Comparison of ENCODE assay signal across 19 mouse cellular contexts in genomic region chr12:112463209-112463608, GRCm38 (mm10). TPM values are rescaled to one million over a fixed set of nuclear protein-coding genes. Genes with fewer than 3 reads are reported as not detected.
DNase-seq lines count a peak whose midpoint lies in the region; TF ChIP-seq lines count a peak whose summit lies in the region.
"Had no signal": no experiment of that assay in that cellular context is flagged by ENCODE, and none has a peak within 500 bp of the region (broad histone marks: within the 10 kb centered on the region; RNA-seq: fewer than 3 reads in every experiment).

No protein-coding gene starts in this region.

- no peak for DNase-seq in left cerebral cortex, adult 2 months (ENCODE audit: extremely low spot score in 1 of 2, low spot score in 2 of 2)
- DNase-seq in left cerebral cortex, postnatal 36 days (ENCODE audit: low spot score in 2 of 2) = no peak
- peak; percentile 24 for DNase-seq in 416B (ENCODE audit: low read depth)
- peak; percentile 20 for DNase-seq in A20 (ENCODE audit: low read depth, low spot score)
- peak; percentile 55 for DNase-seq in ZHBTc4 (ENCODE audit: low read depth, low spot score)
- DNase-seq in cerebellum, postnatal 36 days = no peak
- no peak for DNase-seq in cerebellum, adult 11-12 months
- no peak for DNase-seq in frontal cortex, adult 2 months (ENCODE audit: extremely low spot score in 1 of 2, low spot score in 1 of 2)
- DNase-seq: cerebellum, adult 9-11 months; kidney, postnatal 4 days; lung, postnatal 36 days had no signal

- H3K27ac ChIP-seq in left cerebral cortex, adult 2 months = no peak overlapping the region
- H3K27ac ChIP-seq: embryonic facial prominence, embryonic 12.5 days; forebrain, embryonic 12.5 days; intestine, embryonic 15.5 days; limb, embryonic 15.5 days had no signal

- intact Hi-C loops in left cerebral cortex, adult 2 months (cut with DNase I) = no loop called here
- intact Hi-C loops in left cerebral cortex, postnatal 36 days (cut with DNase I) = no loop called here

- H3K4me3 ChIP-seq in left cerebral cortex, adult 2 months = no peak overlapping the region
- H3K4me3 ChIP-seq: embryonic facial prominence, embryonic 12.5 days; forebrain, embryonic 12.5 days; heart, embryonic 12.5 days; intestine, embryonic 15.5 days; limb, embryonic 15.5 days; midbrain, embryonic 13.5 days had no signal

- TF ChIP-seq CTCF in left cerebral cortex, adult 2 months (IDR thresholded peaks at IDR 0.05) = peak; percentile 21

RNA-seq across cellular contexts. Expression of gene A530016L24Rik, which starts 26.0 kb away (rescaled TPM):
- not detected for total RNA-seq in left cerebral cortex, adult 2 months (2021)
- under 1 TPM in 1 of 2 experiments, not detected in 1; 0.22 TPM for total RNA-seq in left cerebral cortex, postnatal 36 days (2021)
- 0.04 TPM in 2 replicates for polyA plus RNA-seq in frontal cortex, adult 2 months (2012; rRNA removed)
- total RNA-seq: hematopoietic stem cell, adult 5-6 weeks had no signal
- polyA plus RNA-seq: embryonic facial prominence, embryonic 12.5 days; forebrain, embryonic 12.5 days had no signal

RNA-seq across cellular contexts. Expression of gene Tmem179, which starts 53.3 kb away (rescaled TPM):
- 100 to 1,000 TPM; 122 TPM for total RNA-seq in left cerebral cortex, adult 2 months (2021)
- 100 to 1,000 TPM; 120 to 140 TPM for total RNA-seq in left cerebral cortex, postnatal 36 days (2021)
- polyA plus RNA-seq in frontal cortex, adult 2 months (2012; rRNA removed) = 116 and 119 TPM in 2 replicates
- total RNA-seq: gastrocnemius, adult 18-20 months; hematopoietic stem cell, adult 5-6 weeks had no signal

Comparison
In these comparisons a context has a peak if more than half of its experiments do, and no peak if none do; other contexts are left out.
1. DNase-seq: peak in 416B (single experiment), A20 (single experiment) and ZHBTc4 (single experiment); none in left cerebral cortex, adult 2 months (0 of 2), left cerebral cortex, postnatal 36 days (0 of 2), cerebellum, postnatal 36 days (0 of 2), cerebellum, adult 11-12 months (single experiment) and frontal cortex, adult 2 months (0 of 2).